Comparison of ENCODE assay signal across 10 mouse cellular contexts in genomic region chr11:74529803-74530202, GRCm38 (mm10).
DNase-seq lines count a peak whose midpoint lies in the region; ATAC-seq and TF ChIP-seq lines count a peak whose summit lies in the region.
"Had no signal": no experiment of that assay in that cellular context is flagged by ENCODE, and none has a peak within 500 bp of the region (broad histone marks: within the 10 kb centered on the region; RNA-seq: fewer than 3 reads in every experiment).

No protein-coding gene starts in this region.

- H3K9me3 ChIP-seq in lung, postnatal 0 days (ENCODE audit: low read length) = no peaks in the 10 kb centered on the region

- ATAC-seq in lung, postnatal 0 days = no peak
- ATAC-seq in Patski = no peak
- ATAC-seq in erythroid progenitor cell, adult 5-6 weeks (replicated peaks; ENCODE audit: low FRiP score, poor library complexity, severe bottlenecking) = no peak
- ATAC-seq: forebrain, embryonic 16.5 days had no signal

- TF ChIP-seq EP300 in lung, postnatal 0 days (IDR thresholded peaks at IDR 0.05) = no peak

- H3K4me1 ChIP-seq in lung, postnatal 0 days (ENCODE audit: insufficient read depth, low read depth, low read length) = peaks cover 5% of the 10 kb centered on the region; the same call in 1 of the 2 replicates

- no peaks in the 10 kb centered on the region; the same call in 1 of the 2 replicates for H3K27me3 ChIP-seq in lung, postnatal 0 days (replicated peaks; ENCODE audit: insufficient read depth, low read length)
- H3K27me3 ChIP-seq in Patski = no peaks in the 10 kb centered on the region

- CTCF ChIA-PET in Patski (lab: Charles Lee) = interaction anchor here (0.6 to 10.5 kb wide), 7 partner anchors 17 to 152 kb away, joined by 3 to 68 read pairs (median 5); no protein-coding TSS in a partner anchor

- peak; percentile 42 for DNase-seq in gastrocnemius, postnatal 10 days
- no peak for DNase-seq in gastrocnemius, postnatal 36 days
- DNase-seq in lung, postnatal 0 days (ENCODE audit: low spot score) = no peak
- no peak for DNase-seq in lung, postnatal 25 days (ENCODE audit: low spot score)
- DNase-seq in Patski (ENCODE audit: low read depth, low spot score) = no peak
- peak; percentile 39 for DNase-seq in lung, postnatal 10 days
- DNase-seq in urinary bladder, adult 2 months (ENCODE audit: low spot score) = no peak
- DNase-seq: thymus, postnatal 36 days had no signal

- no peak overlapping the region for H3K4me3 ChIP-seq in lung, postnatal 0 days (ENCODE audit: low read depth, low read length)

- in situ Hi-C loops in Patski (cut with MboI; ENCODE audit: low pct_unique_long_range_greater_than_20kb) = loop anchor here (5.0 to 25.0 kb wide), 5 partner anchors 125 to 868 kb away; partner anchors contain the start of genes Olfr139, Olfr398, Olfr399 and Zfp616

- intact Hi-C loops in gastrocnemius, postnatal 36 days (cut with DNase I) = loop anchor here (5.0 kb wide), 1 partner anchor 63 kb away; no protein-coding TSS in a partner anchor

- no peak overlapping the region for H3K9ac ChIP-seq in lung, postnatal 0 days (replicated peaks; ENCODE audit: low read depth)

- peak; percentile 61 for TF ChIP-seq CTCF in lung, postnatal 0 days (IDR thresholded peaks at IDR 0.05)
- TF ChIP-seq CTCF in Patski (IDR thresholded peaks at IDR 0.05) = peak; percentile 79

- H3K27ac ChIP-seq in lung, postnatal 0 days (ENCODE audit: low read length) = no peak overlapping the region

- no peaks in the 10 kb centered on the region for H3K36me3 ChIP-seq in lung, postnatal 0 days (ENCODE audit: insufficient read depth, low read length)

- no peak overlapping the region for H3K4me2 ChIP-seq in lung, postnatal 0 days (replicated peaks; ENCODE audit: low read depth, low read length)

- WGBS in lung, postnatal 0 days = 72% methylated on average over 4 of the region's 4 CpGs

- POLR2A ChIA-PET in Patski (lab: Charles Lee) = interaction anchor here (0.6 to 0.7 kb wide), 2 partner anchors 125 to 1424 kb away, joined by 4 to 5 read pairs; no protein-coding TSS in a partner anchor

Comparison
In these comparisons a context has a peak if more than half of its experiments do, and no peak if none do; other contexts are left out.
1. DNase-seq: peak in gastrocnemius, postnatal 10 days (single experiment) and lung, postnatal 10 days (single experiment); none in gastrocnemius, postnatal 36 days (0 of 2), lung, postnatal 0 days (single experiment), lung, postnatal 25 days (single experiment), Patski (single experiment) and urinary bladder, adult 2 months (single experiment).